Mouse (Mus musculus) CD4-positive, CD25-positive, alpha-beta regulatory T cell, adult 4 months (primary cell): Measurements from ENCODE around the gene Gm14085. TPM values are rescaled to one million over a fixed set of nuclear protein-coding genes. Genes with fewer than 3 reads are reported as not detected.

Experiments used
- ATAC-seq: one replicate; pipeline ENCODE4 v1.8.0; 2017
- polyA plus RNA-seq, 2 experiments: library from polyadenylated mRNA; unstranded; fragments of 100-300 nt; shearing (Covaris generic); gene quantifications; one replicate each; pipeline ENCODE4 v1.2.1; 2017

Gm14085 gene
- polyA plus RNA-seq, 2 experiments from 2014 or later: 42.9 to 70.0 TPM

DNA sequence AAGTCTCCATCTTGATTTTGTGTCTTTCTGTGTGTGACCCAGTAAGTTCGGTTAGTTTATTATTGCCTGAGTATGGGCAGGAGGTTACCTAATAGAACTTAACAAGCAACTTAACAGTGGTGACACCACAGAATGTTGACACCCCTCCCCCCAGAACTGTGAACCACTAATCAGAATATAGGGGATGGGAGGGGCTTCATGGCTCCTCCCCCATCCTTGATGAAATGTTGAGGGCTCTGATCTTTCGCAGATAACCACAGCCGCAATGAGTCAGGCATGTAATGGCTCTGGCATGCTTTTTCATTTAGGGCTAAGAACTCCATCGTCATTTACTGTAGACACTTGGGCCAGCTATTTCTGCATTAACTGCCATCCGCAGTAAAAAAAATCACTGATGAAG is 76.5 kb downstream of the Gm14085 start:
- peak; percentile 39 for ATAC-seq

DNA sequence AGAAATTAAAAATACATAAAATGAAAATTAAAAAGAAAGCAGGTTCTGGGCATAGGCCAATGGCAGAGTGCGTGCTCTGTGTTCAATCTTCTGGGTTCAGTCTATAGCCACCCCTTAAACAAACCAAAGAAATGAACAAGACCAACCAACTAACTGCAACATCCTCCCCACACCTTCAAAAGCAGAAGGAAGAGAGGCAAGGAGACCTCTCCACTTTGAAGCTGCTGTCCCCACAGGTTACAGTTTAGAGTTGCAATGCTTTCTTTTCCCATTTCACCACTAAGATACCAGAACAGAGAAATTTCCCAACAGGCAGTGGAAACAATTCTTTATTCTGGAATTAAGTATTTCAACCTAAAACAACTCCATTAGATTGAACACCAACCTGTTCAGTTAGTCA is 77.5 kb downstream of the Gm14085 start:
- no peak for ATAC-seq

DNA sequence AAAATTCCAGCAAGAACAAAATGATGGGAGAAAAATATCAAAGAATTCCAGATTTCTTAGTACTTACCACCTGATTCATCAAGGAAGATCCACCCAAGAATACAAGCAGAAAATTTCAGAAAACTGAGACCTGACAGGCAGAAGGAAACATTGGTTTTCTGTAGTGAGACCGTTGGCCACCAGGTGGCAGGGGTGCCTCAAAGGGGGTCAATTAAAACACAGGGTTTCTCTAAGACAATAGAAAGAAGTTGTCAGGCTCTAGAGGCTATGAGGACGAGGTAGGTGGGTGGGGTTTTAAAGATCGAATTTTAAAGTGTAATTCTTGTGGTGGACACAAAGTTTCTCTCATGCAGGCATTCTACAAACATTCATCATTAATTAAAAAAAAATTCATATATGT is 84.7 kb downstream of the Gm14085 start:
- peak; percentile 93 for ATAC-seq

DNA sequence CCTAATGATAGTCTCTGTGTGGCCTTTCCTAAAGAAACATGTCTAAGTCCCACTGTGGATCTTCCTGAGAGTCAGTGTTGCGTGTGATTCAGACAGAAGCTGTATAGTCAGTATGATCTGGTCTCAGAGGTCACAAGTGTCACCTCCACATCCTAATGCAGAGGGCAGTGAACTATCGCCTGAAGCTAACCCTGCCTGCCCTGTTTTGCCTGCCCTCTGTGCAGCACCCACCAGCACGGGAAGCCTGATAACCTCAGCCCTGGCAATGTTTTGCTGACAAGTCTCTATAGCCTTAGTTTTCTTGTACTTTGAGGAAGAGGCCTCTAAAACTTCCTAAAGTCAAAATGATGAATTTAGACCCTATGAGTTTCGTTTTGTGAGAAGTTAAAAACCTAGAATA is 85.7 kb downstream of the Gm14085 start:
- ATAC-seq: no peak

DNA sequence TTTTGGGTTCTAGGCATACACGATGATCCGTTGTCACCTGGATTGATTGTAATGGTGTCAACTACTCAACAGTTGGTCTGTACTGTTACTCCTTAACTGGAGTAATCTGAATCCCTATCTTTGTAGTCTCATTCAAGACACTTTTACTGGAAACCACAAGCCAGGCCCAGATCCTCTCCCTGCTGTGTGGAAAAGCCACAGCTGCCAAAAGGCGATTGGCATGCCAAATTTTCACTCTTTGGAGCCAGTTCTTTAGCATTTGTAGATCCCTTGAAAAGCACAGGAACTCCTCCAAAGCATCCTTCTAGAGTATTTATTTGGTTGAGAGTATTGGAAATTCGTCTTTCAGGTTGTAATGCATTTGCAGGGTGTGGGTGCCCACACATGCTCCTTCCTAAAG is 86.6 kb downstream of the Gm14085 start:
- no peak for ATAC-seq

DNA sequence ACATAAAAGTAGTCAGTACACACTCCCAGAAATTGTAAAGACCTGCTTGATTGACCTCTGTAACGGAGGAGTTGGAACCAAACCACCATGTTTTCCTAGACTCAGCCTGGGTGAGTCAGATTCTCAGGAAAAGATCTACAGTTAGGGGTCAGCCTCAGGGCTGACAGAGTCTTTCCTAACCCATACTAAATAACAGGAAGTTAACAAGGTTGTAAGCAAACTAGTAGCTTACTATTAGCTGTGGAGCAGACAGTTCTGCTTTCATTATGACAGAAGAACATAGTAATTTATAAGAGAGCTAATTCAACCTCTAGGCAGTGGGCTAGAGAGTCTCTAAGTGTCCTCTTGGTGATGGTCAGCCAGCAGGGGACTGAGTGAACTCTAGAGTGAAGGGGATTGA is 87.7 kb downstream of the Gm14085 start:
- no peak for ATAC-seq

DNA sequence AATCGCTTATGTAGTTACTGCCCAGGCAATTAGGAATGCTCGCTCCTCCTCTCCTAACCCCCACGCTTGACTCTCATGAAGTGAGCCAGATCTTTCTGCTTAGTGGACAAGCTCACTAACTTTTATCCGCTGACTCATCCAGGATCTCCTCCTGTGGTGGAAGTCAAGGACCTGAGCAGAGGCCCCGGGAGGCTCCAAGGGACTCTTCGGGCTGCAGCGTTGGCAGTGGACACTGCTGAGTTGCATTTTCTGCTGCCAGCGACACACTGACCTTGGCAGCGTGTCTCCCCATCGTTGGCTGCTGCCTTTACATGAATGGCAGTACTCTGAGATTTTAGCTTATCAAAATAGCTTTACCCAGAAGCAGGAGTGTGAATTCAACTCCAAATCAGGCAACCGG is 90.7 kb downstream of the Gm14085 start:
- no peak for ATAC-seq

DNA sequence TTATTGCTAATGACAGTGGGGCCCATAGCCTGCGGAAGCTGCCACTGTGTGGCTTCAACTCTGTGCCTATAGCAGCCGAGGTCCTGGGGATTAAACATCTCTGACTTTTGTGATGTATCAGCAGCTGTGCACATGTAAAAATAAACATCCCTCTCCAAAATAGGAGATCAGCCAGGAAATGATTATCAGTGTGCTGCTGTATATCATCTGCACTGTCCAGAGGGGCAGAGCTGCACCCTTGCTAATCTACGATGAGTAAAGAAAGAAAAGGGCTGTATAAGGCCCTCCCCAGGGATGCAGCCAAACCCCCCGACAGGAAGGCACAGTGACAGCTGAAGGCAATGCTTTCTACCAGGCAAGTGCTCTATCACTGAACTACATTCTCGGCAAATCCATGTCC is 91.6 kb downstream of the Gm14085 start:
- ATAC-seq: no peak

DNA sequence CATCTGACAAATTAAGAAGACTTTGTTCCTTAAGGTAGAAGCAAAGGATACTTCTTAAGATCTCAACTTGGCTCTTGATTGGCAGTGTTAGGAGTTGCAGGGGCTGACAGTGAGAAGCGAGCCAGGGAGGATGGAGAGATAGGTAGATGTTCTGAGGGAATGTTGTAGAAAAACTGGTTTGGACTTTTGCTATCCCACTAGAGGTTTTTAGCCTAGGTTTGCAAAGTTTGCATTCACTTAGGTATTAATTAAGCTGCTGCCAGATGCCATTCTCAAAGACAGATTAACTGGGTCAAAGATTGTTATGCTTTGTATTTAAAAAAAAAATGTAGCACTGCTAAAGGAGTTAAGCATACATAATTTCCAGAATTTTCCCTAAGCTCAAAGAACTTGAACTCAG is 92.6 kb downstream of the Gm14085 start:
- no peak for ATAC-seq

Other genes starting within 250 kb of the Gm14085 start
- gene Duox2, start 186.5 kb upstream of the Gm14085 start, polyA plus RNA-seq: not detected
- gene Duoxa2, start 186.0 kb upstream of the Gm14085 start, polyA plus RNA-seq: not detected
- not detected for gene Duoxa1, start 171.2 kb upstream of the Gm14085 start, polyA plus RNA-seq
- gene Duox1, start 169.3 kb upstream of the Gm14085 start, polyA plus RNA-seq: not detected
- under 1 TPM in 1 of 2 experiments, not detected in 1; 0.42 TPM for gene Shf, start 115.8 kb upstream of the Gm14085 start, polyA plus RNA-seq
- 100 to 1,000 TPM; 153 to 175 TPM for gene Slc28a2, start 58.5 kb upstream of the Gm14085 start, polyA plus RNA-seq
- 1 to 10 TPM in 1 of 2 experiments, under 1 TPM in 1; 0.62 to 1.3 TPM for gene Gatm, start 126.4 kb downstream of the Gm14085 start, polyA plus RNA-seq
- not detected for gene AA467197, start 152.0 kb downstream of the Gm14085 start, polyA plus RNA-seq
- gene Slc30a4, start 217.7 kb downstream of the Gm14085 start, polyA plus RNA-seq: 1 to 10 TPM in 1 of 2 experiments, under 1 TPM in 1; 0.77 to 1.2 TPM